Mouse (Mus musculus) intestine, embryonic 14.5 days (tissue): Measurements from ENCODE around the gene Eps8l2. TPM values are rescaled to one million over a fixed set of nuclear protein-coding genes. Genes with fewer than 3 reads are reported as not detected.
A peak's percentile ranks its signal among the peaks of the same experiment; 100 is the strongest.

Experiments used
- ATAC-seq: fragments of 200-750 bp; cut with Nextera tagmentation; replicated peaks from 2 replicates; pipeline ENCODE4 v1.8.0; 2017; ENCODE audit warnings: low read depth, moderate number of reproducible peaks, moderate TSS enrichment, moderate library complexity; ENCODE audit not compliant: low FRiP score, low TSS enrichment
- DNase-seq: peaks from one replicate; pipeline ENCODE4 v3.0.0-alpha.2; 2018; ENCODE audit warnings: low spot score
- H3K27ac ChIP-seq: fragments of 300-500 bp; sonication (generic); 2 replicates; pipeline ENCODE4 v1.5.1; 2014; ENCODE audit warnings: low read depth, mild to moderate bottlenecking, control low read depth
- H3K27me3 ChIP-seq: fragments of 300-500 bp; sonication (generic); replicated peaks from 2 replicates; pipeline ENCODE4 v1.6.1; 2014; ENCODE audit warnings: low read length, control low read depth; ENCODE audit not compliant: control insufficient read depth, insufficient read depth
- H3K36me3 ChIP-seq: fragments of 300-500 bp; sonication (generic); 2 replicates; pipeline ENCODE4 v1.6.1; 2014; ENCODE audit warnings: low read length, control low read depth; ENCODE audit not compliant: control insufficient read depth, insufficient read depth
- H3K4me1 ChIP-seq: fragments of 300-500 bp; sonication (generic); replicated peaks from 2 replicates; pipeline ENCODE4 v1.6.1; 2014; ENCODE audit warnings: low read length, control low read depth, mixed read lengths; ENCODE audit not compliant: control insufficient read depth, insufficient read depth
- H3K4me2 ChIP-seq: fragments of 300-500 bp; sonication (generic); 2 replicates; pipeline ENCODE4 v1.6.1; 2014; ENCODE audit warnings: low read length
- H3K4me3 ChIP-seq: fragments of 300-500 bp; sonication (generic); 2 replicates; pipeline ENCODE4 v1.5.1; 2014; ENCODE audit warnings: low read depth, low read length, control low read depth, mixed read lengths
- H3K9ac ChIP-seq: fragments of 300-500 bp; sonication (generic); 2 replicates; pipeline ENCODE4 v1.6.1; 2014; ENCODE audit warnings: mild to moderate bottlenecking, low read length
- H3K9me3 ChIP-seq: fragments of 300-500 bp; sonication (generic); 2 replicates; pipeline ENCODE4 v1.6.1; 2016; ENCODE audit warnings: low read length, control low read depth; ENCODE audit not compliant: control insufficient read depth
- WGBS: fragments of 180-500 bp; shearing (Covaris S2); extraction: QIAGEN DNeasy Blood & Tissue Kit; methylation state at CpG from one replicate; pipeline ENCODE4 v1.1.7; 2014; 5-methylcytosine and 5-hydroxymethylcytosine counted together
- polyA plus RNA-seq: library from polyadenylated mRNA; unstranded; fragments of >200 nt; fragmentation: Nextera tagmentation; extraction: Ambion mirVana; gene quantifications from 2 replicates; pipeline ENCODE4 v1.2.1, GENCODE M21; 2014

The Eps8l2 gene
- 49.4 and 61.2 TPM in 2 replicates for polyA plus RNA-seq

- H3K27ac ChIP-seq: peak within 1 kb of the TSS; percentile 44
- H3K4me1 ChIP-seq: no peaks in the 10 kb centered on the region; the same call in 1 of the 2 replicates
- H3K9me3 ChIP-seq: no peaks in the 10 kb centered on the region
- peak within 1 kb of the TSS; percentile 43 for H3K4me2 ChIP-seq
- peak; percentile 84 for ATAC-seq
- peak within 1 kb of the TSS; percentile 30 for H3K4me3 ChIP-seq
- no peaks in the 10 kb centered on the region for H3K27me3 ChIP-seq
- peak within 1 kb of the TSS; percentile 33 for H3K9ac ChIP-seq
- DNase-seq: peak; percentile 78
- peaks cover 12% of the 10 kb centered on the region; the same call in 1 of the 2 replicates for H3K36me3 ChIP-seq
- WGBS: 7% methylated on average over 23 of the region's 23 CpGs
Measured at GRCm38 (mm10) chr7:141338576-141339131, at the start of gene Eps8l2. Eps8l2 (plus strand) TSS chr7:141338880.

- Histone ChIP-seq H3K27me3 (peaks cover 57% of the 10 kb centered on the region), H3K27ac (no peak within 1 kb of the TSS), H3K9me3 (no peaks in the 10 kb centered on the region), H3K4me1 (peaks cover 18% of the 10 kb centered on the region), H3K4me3 (peak within 1 kb of the TSS; percentile 45), H3K4me2 (peak within 1 kb of the TSS; percentile 91), H3K9ac (peak within 1 kb of the TSS; percentile 47), H3K36me3 (peaks cover 7% of the 10 kb centered on the region)
- 4% methylated on average over 46 of the region's 46 CpGs for WGBS
- DNase-seq (peak; percentile 72), ATAC-seq (peak; percentile 74)
Measured at GRCm38 (mm10) chr7:141291921-141292582, 46.6 kb upstream of the Eps8l2 start, which contains the start of gene Drd4. Drd4 (plus strand) TSS chr7:141292006.

- DNase-seq: peak; percentile 61
- Histone ChIP-seq H3K36me3 (peaks cover 11% of the 10 kb centered on the region), H3K4me1 (peaks cover 18% of the 10 kb centered on the region), H3K27me3 (peaks cover 57% of the 10 kb centered on the region), H3K9ac (no peak overlapping the region), H3K4me2 (peak overlapping the region; percentile 91; the same call in 1 of the 2 replicates), H3K27ac (no peak overlapping the region), H3K9me3 (no peaks in the 10 kb centered on the region), H3K4me3 (no peak overlapping the region)
- 56% methylated on average over 15 of the region's 15 CpGs for WGBS
- no peak for ATAC-seq
Measured at GRCm38 (mm10) chr7:141292583-141293388, 45.9 kb upstream of the Eps8l2 start.

GRCm38 (mm10) chr7:141293852-141294471 is 44.7 kb upstream of the Eps8l2 start:
- Histone ChIP-seq H3K4me3 (peak overlapping the region; percentile 31), H3K4me2 (peak overlapping the region; percentile 69), H3K4me1 (peaks cover 18% of the 10 kb centered on the region), H3K36me3 (peaks cover 16% of the 10 kb centered on the region), H3K27ac (no peak overlapping the region), H3K9ac (peak overlapping the region; percentile 34; the same call in 1 of the 2 replicates), H3K9me3 (no peaks in the 10 kb centered on the region), H3K27me3 (peaks cover 57% of the 10 kb centered on the region)
- ATAC-seq: peak; percentile 25; the same call in 1 of the 2 replicates
- DNase-seq: peak; percentile 76
- WGBS: 1% methylated on average over 53 of the region's 53 CpGs

- Histone ChIP-seq H3K9me3 (no peaks in the 10 kb centered on the region), H3K4me2 (peak overlapping the region; percentile 69), H3K9ac (no peak overlapping the region), H3K4me1 (peaks cover 18% of the 10 kb centered on the region), H3K4me3 (peak overlapping the region; percentile 31), H3K36me3 (peaks cover 21% of the 10 kb centered on the region), H3K27me3 (peaks cover 57% of the 10 kb centered on the region), H3K27ac (no peak overlapping the region)
- peak; percentile 66 for DNase-seq
- 6% methylated on average over 22 of the region's 22 CpGs for WGBS
- no peak for ATAC-seq
Measured at GRCm38 (mm10) chr7:141294479-141294878, 44.2 kb upstream of the Eps8l2 start.

- Histone ChIP-seq H3K36me3 (peaks cover 56% of the 10 kb centered on the region), H3K27me3 (peaks cover 31% of the 10 kb centered on the region), H3K4me2 (no peak overlapping the region), H3K9me3 (no peaks in the 10 kb centered on the region), H3K4me3 (no peak overlapping the region), H3K27ac (no peak overlapping the region), H3K4me1 (peaks cover 13% of the 10 kb centered on the region), H3K9ac (no peak overlapping the region)
- ATAC-seq: no peak
- no peak for DNase-seq
- 74% methylated on average over 3 of the region's 3 CpGs for WGBS
Measured at GRCm38 (mm10) chr7:141297926-141298650, 40.6 kb upstream of the Eps8l2 start.

- 93% methylated on average over 8 of the region's 8 CpGs for WGBS
- Histone ChIP-seq H3K4me3 (no peak overlapping the region), H3K9ac (no peak overlapping the region), H3K27me3 (peaks cover 20% of the 10 kb centered on the region), H3K4me1 (peaks cover 6% of the 10 kb centered on the region), H3K36me3 (peaks cover 66% of the 10 kb centered on the region), H3K4me2 (no peak overlapping the region), H3K9me3 (no peaks in the 10 kb centered on the region), H3K27ac (no peak overlapping the region)
- ATAC-seq (no peak), DNase-seq (no peak)
Measured at GRCm38 (mm10) chr7:141299175-141299574, 39.5 kb upstream of the Eps8l2 start.

GRCm38 (mm10) chr7:141301386-141301785 is 37.3 kb upstream of the Eps8l2 start:
- peaks cover 86% of the 10 kb centered on the region for H3K36me3 ChIP-seq
- H3K9ac ChIP-seq: no peak overlapping the region
- no peak for DNase-seq
- no peak for ATAC-seq
- H3K4me3 ChIP-seq: no peak overlapping the region
- WGBS: 99% methylated on average over 9 of the region's 9 CpGs
- no peak overlapping the region for H3K4me2 ChIP-seq
- H3K9me3 ChIP-seq: no peaks in the 10 kb centered on the region
- H3K27me3 ChIP-seq: no peaks in the 10 kb centered on the region
- H3K27ac ChIP-seq: no peak overlapping the region
- H3K4me1 ChIP-seq: no peaks in the 10 kb centered on the region
